Mouse (Mus musculus): ENCODE data around the gene Hist2h2ab.
"Not testable (repeated sequence)": the region's sequence is repeated elsewhere in the genome, so short reads cannot be mapped to it uniquely, and the experiment has no call there.

- not testable (repeated sequence) for TF ChIP-seq CTCF (IDR thresholded peaks at IDR 0.05; ENCODE audit: borderline replicate concordance, insufficient read depth, low read length)
- TF ChIP-seq POLR2A (IDR thresholded peaks at IDR 0.05; ENCODE audit: low read depth, low read length): peak; percentile 28
Measured at GRCm38 (mm10) chr3:96239949-96240798, 20.5 kb downstream of the Hist2h2ab start, which contains the start of gene Hist2h2aa2.

Measured in embryonic fibroblast, embryonic 13.5 days (primary cell).